Mouse (Mus musculus) liver, embryonic 15.5 days (tissue): Measurements from ENCODE around the gene Krtap3-2. TPM values are rescaled to one million over a fixed set of nuclear protein-coding genes. Genes with fewer than 3 reads are reported as not detected.

Experiments used
- polyA plus RNA-seq: library from polyadenylated mRNA; unstranded; fragments of >200 nt; fragmentation: Nextera tagmentation; extraction: Ambion mirVana; gene quantifications from 2 replicates; pipeline ENCODE4 v1.2.1, GENCODE M21; 2015

The Krtap3-2 gene
- polyA plus RNA-seq, 1 experiment from 2014 or later = not detected

Other genes with a start within 250 kb of the Krtap3-2 start
- not detected in 2 replicates for gene Krt25, start 233.9 kb downstream of the Krtap3-2 start, polyA plus RNA-seq
- gene Krt26, start 218.9 kb downstream of the Krtap3-2 start, polyA plus RNA-seq = not detected in 2 replicates
- gene Krt27, start 205.7 kb downstream of the Krtap3-2 start, polyA plus RNA-seq = not detected in 2 replicates
- not detected in 2 replicates for gene Krt28, start 181.9 kb downstream of the Krtap3-2 start, polyA plus RNA-seq
- gene Krt10, start 167.5 kb downstream of the Krtap3-2 start, polyA plus RNA-seq = 2.1 and 3.1 TPM in 2 replicates
- not detected in 2 replicates for gene Krt12, start 134.6 kb downstream of the Krtap3-2 start, polyA plus RNA-seq
- 33.2 and 34.0 TPM in 2 replicates for gene Krt20, start 118.7 kb downstream of the Krtap3-2 start, polyA plus RNA-seq
- 1.0 and 1.2 TPM in 2 replicates for gene Krt23, start 63.7 kb downstream of the Krtap3-2 start, polyA plus RNA-seq
- gene Krt39, start 35.5 kb downstream of the Krtap3-2 start, polyA plus RNA-seq = not detected in 2 replicates
- not detected in 2 replicates for gene Krt40, start 13.7 kb downstream of the Krtap3-2 start, polyA plus RNA-seq
- gene Krtap3-3, start 6.0 kb downstream of the Krtap3-2 start, polyA plus RNA-seq = not detected in 2 replicates
- not detected in 2 replicates for gene Gm11939, start 2.6 kb upstream of the Krtap3-2 start, polyA plus RNA-seq
- not detected in 2 replicates for gene Krtap3-1, start 9.8 kb upstream of the Krtap3-2 start, polyA plus RNA-seq
- gene Krtap1-5, start 24.2 kb upstream of the Krtap3-2 start, polyA plus RNA-seq = not detected in 2 replicates
- not detected in 2 replicates for gene Krtap1-4, start 26.8 kb upstream of the Krtap3-2 start, polyA plus RNA-seq
- gene Krtap1-3, start 34.5 kb upstream of the Krtap3-2 start, polyA plus RNA-seq = not detected in 2 replicates
- gene Krtap9-3, start 41.3 kb upstream of the Krtap3-2 start, polyA plus RNA-seq = not detected in 2 replicates
- not detected in 2 replicates for gene Gm11938, start 46.5 kb upstream of the Krtap3-2 start, polyA plus RNA-seq
- not detected in 2 replicates for gene Gm11937, start 53.3 kb upstream of the Krtap3-2 start, polyA plus RNA-seq
- gene Krtap2-4, start 58.0 kb upstream of the Krtap3-2 start, polyA plus RNA-seq = not detected in 2 replicates
- not detected in 2 replicates for gene Gm11562, start 63.6 kb upstream of the Krtap3-2 start, polyA plus RNA-seq
- gene Krtap4-1, start 71.4 kb upstream of the Krtap3-2 start, polyA plus RNA-seq = not detected in 2 replicates
- not detected in 2 replicates for gene Krtap4-2, start 78.2 kb upstream of the Krtap3-2 start, polyA plus RNA-seq
- not detected in 2 replicates for gene Krtap4-7, start 87.2 kb upstream of the Krtap3-2 start, polyA plus RNA-seq
- not detected in 2 replicates for gene Gm11555, start 93.4 kb upstream of the Krtap3-2 start, polyA plus RNA-seq
- gene Gm11563, start 102.1 kb upstream of the Krtap3-2 start, polyA plus RNA-seq = not detected in 2 replicates
- gene Krtap4-6, start 109.1 kb upstream of the Krtap3-2 start, polyA plus RNA-seq = not detected in 2 replicates
- not detected in 2 replicates for gene Gm14190, start 133.9 kb upstream of the Krtap3-2 start, polyA plus RNA-seq
- gene Gm14180, start 177.4 kb upstream of the Krtap3-2 start, polyA plus RNA-seq = not detected in 2 replicates
- gene Gm11595, start 216.1 kb upstream of the Krtap3-2 start, polyA plus RNA-seq = not detected in 2 replicates
- gene Krtap4-8, start 223.9 kb upstream of the Krtap3-2 start, polyA plus RNA-seq = not detected in 2 replicates
- not detected in 2 replicates for gene Krtap4-9, start 228.3 kb upstream of the Krtap3-2 start, polyA plus RNA-seq
- gene Gm11596, start 236.6 kb upstream of the Krtap3-2 start, polyA plus RNA-seq = not detected in 2 replicates
- gene Gm11569, start 242.1 kb upstream of the Krtap3-2 start, polyA plus RNA-seq = not detected in 2 replicates
- not detected in 2 replicates for gene Gm11554, start 247.6 kb upstream of the Krtap3-2 start, polyA plus RNA-seq